Mouse (Mus musculus) adrenal gland, postnatal 25 days (tissue): Measurements from ENCODE around the gene Pdx1. TPM values are rescaled to one million over a fixed set of nuclear protein-coding genes. Genes with fewer than 3 reads are reported as not detected.

Experiments used
- DNase-seq: peaks from one replicate; pipeline ENCODE4 v3.0.0; 2021; ENCODE audit warnings: mixed read lengths
- long read RNA-seq: library from polyadenylated mRNA; stranded (forward); transcript quantifications from one replicate; pipeline ENCODE4 v2.0.0, GENCODE M21; 2021
- total RNA-seq: library from RNA; stranded (reverse); gene quantifications from 2 replicates; pipeline ENCODE4 v1.2.3, GENCODE M21; 2021

The Pdx1 gene
- total RNA-seq, result not detected in 2 replicates
- long read RNA-seq, result 0 reads

- DNase-seq, result no peak
Observed at GRCm38 (mm10) chr5:147269926-147270672, at the start of gene Pdx1. TSS of gene Pdx1 (plus strand) at chr5:147269959.

- peak; percentile 91 for DNase-seq
Observed at GRCm38 (mm10) chr5:147227354-147228112, 42.2 kb upstream of the Pdx1 start.

GRCm38 (mm10) chr5:147235406-147236309 lies 34.1 kb upstream of the Pdx1 start:
- no peak for DNase-seq

- no peak for DNase-seq
Observed at GRCm38 (mm10) chr5:147243908-147244307, 25.9 kb upstream of the Pdx1 start.

- DNase-seq, result no peak
Observed at GRCm38 (mm10) chr5:147260189-147260588, 9.6 kb upstream of the Pdx1 start.

- no peak for DNase-seq
Observed at GRCm38 (mm10) chr5:147260778-147261177, 9.0 kb upstream of the Pdx1 start.

- no peak for DNase-seq
Observed at GRCm38 (mm10) chr5:147261899-147262541, 7.7 kb upstream of the Pdx1 start.

GRCm38 (mm10) chr5:147263945-147264344 lies 5.8 kb upstream of the Pdx1 start:
- DNase-seq, result no peak

GRCm38 (mm10) chr5:147267434-147267833 lies 2.3 kb upstream of the Pdx1 start:
- no peak for DNase-seq

GRCm38 (mm10) chr5:147268728-147269127 lies 1.0 kb upstream of the Pdx1 start:
- no peak for DNase-seq

GRCm38 (mm10) chr5:147269371-147269770 lies 388 bp upstream of the Pdx1 start:
- no peak for DNase-seq

- DNase-seq, result no peak
Observed at GRCm38 (mm10) chr5:147270673-147271655, 1.2 kb downstream of the Pdx1 start.

- no peak for DNase-seq
Observed at GRCm38 (mm10) chr5:147272046-147272807, 2.5 kb downstream of the Pdx1 start.

GRCm38 (mm10) chr5:147272808-147273345 lies 3.1 kb downstream of the Pdx1 start:
- no peak for DNase-seq

- no peak for DNase-seq
Observed at GRCm38 (mm10) chr5:147274174-147275141, 4.7 kb downstream of the Pdx1 start.

GRCm38 (mm10) chr5:147275761-147276160 lies 6.0 kb downstream of the Pdx1 start:
- DNase-seq, result no peak

GRCm38 (mm10) chr5:147276701-147277546 lies 7.2 kb downstream of the Pdx1 start:
- DNase-seq, result no peak
